Mouse (Mus musculus): ENCODE results near the gene Sema3a. TPM values are rescaled to one million over a fixed set of nuclear protein-coding genes. Genes with fewer than 3 reads are reported as not detected.
"Not testable (repeated sequence)": the region's sequence is repeated elsewhere in the genome, so short reads cannot be mapped to it uniquely, and the experiment has no call there.

The Sema3a gene
- total RNA-seq, 2 experiments from 2014 or later = not detected

- no peak for ATAC-seq (replicated peaks; ENCODE audit: low FRiP score, poor library complexity, severe bottlenecking)
These were observed 288.8 kb downstream of the Sema3a start for GRCm38 (mm10) chr5:13413915-13414525.

- ATAC-seq (replicated peaks; ENCODE audit: low FRiP score, poor library complexity, severe bottlenecking) = no peak
These were observed 291.9 kb downstream of the Sema3a start for GRCm38 (mm10) chr5:13416960-13417710.

- no peak for ATAC-seq (replicated peaks; ENCODE audit: low FRiP score, poor library complexity, severe bottlenecking)
These were observed 296.2 kb downstream of the Sema3a start for GRCm38 (mm10) chr5:13421276-13421925.

GRCm38 (mm10) chr5:13428702-13429101 is 303.5 kb downstream of the Sema3a start:
- ATAC-seq (replicated peaks; ENCODE audit: low FRiP score, poor library complexity, severe bottlenecking) = no peak

- no peak for ATAC-seq (replicated peaks; ENCODE audit: low FRiP score, poor library complexity, severe bottlenecking)
These were observed 306.6 kb downstream of the Sema3a start for GRCm38 (mm10) chr5:13431827-13432226.

GRCm38 (mm10) chr5:13432574-13432973 is 307.4 kb downstream of the Sema3a start:
- no peak for ATAC-seq (replicated peaks; ENCODE audit: low FRiP score, poor library complexity, severe bottlenecking)

GRCm38 (mm10) chr5:13433303-13433702 is 308.1 kb downstream of the Sema3a start:
- no peak for ATAC-seq (replicated peaks; ENCODE audit: low FRiP score, poor library complexity, severe bottlenecking)

GRCm38 (mm10) chr5:13441112-13441511 is 315.9 kb downstream of the Sema3a start:
- ATAC-seq (replicated peaks; ENCODE audit: low FRiP score, poor library complexity, severe bottlenecking) = no peak

GRCm38 (mm10) chr5:13460182-13461001 is 335.2 kb downstream of the Sema3a start:
- no peak for ATAC-seq (replicated peaks; ENCODE audit: low FRiP score, poor library complexity, severe bottlenecking)

GRCm38 (mm10) chr5:13468856-13469255 is 343.6 kb downstream of the Sema3a start:
- no peak for ATAC-seq (replicated peaks; ENCODE audit: low FRiP score, poor library complexity, severe bottlenecking)

- no peak for ATAC-seq (replicated peaks; ENCODE audit: low FRiP score, poor library complexity, severe bottlenecking)
These were observed 344.2 kb downstream of the Sema3a start for GRCm38 (mm10) chr5:13469401-13469800.

GRCm38 (mm10) chr5:13470057-13470905 is 345.1 kb downstream of the Sema3a start:
- ATAC-seq (replicated peaks; ENCODE audit: low FRiP score, poor library complexity, severe bottlenecking) = no peak

- ATAC-seq (replicated peaks; ENCODE audit: low FRiP score, poor library complexity, severe bottlenecking) = no peak
These were observed 352.4 kb downstream of the Sema3a start for GRCm38 (mm10) chr5:13477653-13478052.

- ATAC-seq (replicated peaks; ENCODE audit: low FRiP score, poor library complexity, severe bottlenecking) = no peak
These were observed 363.5 kb downstream of the Sema3a start for GRCm38 (mm10) chr5:13488671-13489070.

- not testable (repeated sequence) for ATAC-seq (replicated peaks; ENCODE audit: low FRiP score, poor library complexity, severe bottlenecking)
These were observed 370.8 kb downstream of the Sema3a start for GRCm38 (mm10) chr5:13495967-13496366.

GRCm38 (mm10) chr5:13499835-13500234 is 374.6 kb downstream of the Sema3a start:
- ATAC-seq (replicated peaks; ENCODE audit: low FRiP score, poor library complexity, severe bottlenecking) = no peak

GRCm38 (mm10) chr5:13505839-13506499 is 380.8 kb downstream of the Sema3a start:
- ATAC-seq (replicated peaks; ENCODE audit: low FRiP score, poor library complexity, severe bottlenecking) = no peak

- no peak for ATAC-seq (replicated peaks; ENCODE audit: low FRiP score, poor library complexity, severe bottlenecking)
These were observed 383.9 kb downstream of the Sema3a start for GRCm38 (mm10) chr5:13509163-13509562.

GRCm38 (mm10) chr5:13517018-13517417 is 391.8 kb downstream of the Sema3a start:
- ATAC-seq (replicated peaks; ENCODE audit: low FRiP score, poor library complexity, severe bottlenecking) = no peak

All from erythroblast, adult 5-6 weeks (primary cell).